Mouse (Mus musculus): Measurements from ENCODE around the gene Lcorl. TPM values are rescaled to one million over a fixed set of nuclear protein-coding genes. Genes with fewer than 3 reads are reported as not detected.
A peak's percentile ranks its signal among the peaks of the same experiment; 100 is the strongest.
"Not testable (repeated sequence)": the region's sequence is repeated elsewhere in the genome, so short reads cannot be mapped to it uniquely, and the experiment has no call there.

The Lcorl gene
- polyA plus RNA-seq, 1 experiment from 2014 or later: 42.7 TPM

DNA sequence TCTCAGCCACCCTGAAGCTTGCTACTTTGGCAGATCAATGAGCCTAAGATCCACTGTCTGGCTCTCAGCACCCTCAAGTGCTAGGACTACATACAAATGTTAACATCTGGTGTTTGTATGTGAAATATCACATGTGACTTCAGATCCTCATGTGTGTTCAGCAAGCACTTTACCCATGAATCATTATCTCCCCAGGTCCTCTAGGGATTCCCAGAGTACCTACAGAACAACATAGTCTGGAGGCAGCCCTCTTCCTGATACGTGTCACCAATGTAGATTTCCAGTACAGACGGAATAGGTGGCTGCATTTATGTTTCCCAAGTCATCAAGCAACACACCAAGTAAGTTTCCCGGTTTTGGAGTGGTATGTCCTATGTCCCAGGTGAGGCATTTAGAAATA, 188.6 kb downstream of the Lcorl start:
- ATAC-seq (ENCODE audit: low FRiP score, low TSS enrichment): no peak
- Histone ChIP-seq H3K36me3 (ENCODE audit: control insufficient read depth, insufficient read depth, low read length) (0 out of 2 replicates have a peak, but pooled peaks cover 3% of the 10 kb centered on the region), H3K27ac (ENCODE audit: low read depth, low read length) (peak overlapping the region; percentile 77; the same call in 1 of the 2 replicates), H3K4me3 (ENCODE audit: low read length) (peak overlapping the region; percentile 79), H3K9me3 (ENCODE audit: control insufficient read depth, low read length) (no peaks in the 10 kb centered on the region), H3K4me1 (ENCODE audit: control insufficient read depth, insufficient read depth, low read length) (peaks cover 5% of the 10 kb centered on the region; the same call in 1 of the 2 replicates), H3K27me3 (ENCODE audit: control insufficient read depth, insufficient read depth, low read length) (no peaks in the 10 kb centered on the region), H3K4me2 (replicated peaks; ENCODE audit: low read depth, low read length) (peak overlapping the region; percentile 72), H3K9ac (ENCODE audit: low read depth, low read length) (peak overlapping the region; percentile 81)
- WGBS: 0% methylated on average over 3 of the region's 3 CpGs

DNA sequence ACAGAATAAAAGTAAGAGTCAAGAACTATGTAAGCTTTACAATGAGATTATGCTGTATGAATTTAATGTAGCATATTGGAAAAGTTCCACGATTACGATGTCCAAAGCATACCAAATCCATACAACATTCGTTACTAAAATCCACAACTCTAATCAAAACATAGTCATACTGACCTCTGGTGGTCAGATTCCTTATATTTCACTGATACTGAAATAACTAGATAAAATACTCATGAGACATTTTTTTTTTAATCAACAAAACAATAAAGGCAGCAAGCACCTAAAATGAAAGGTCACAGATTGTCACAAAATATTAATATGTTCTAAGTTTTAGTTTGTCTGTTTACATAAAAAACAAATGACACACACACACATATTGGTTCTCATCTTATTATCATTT, 189.1 kb downstream of the Lcorl start:
- H3K36me3 ChIP-seq (ENCODE audit: control insufficient read depth, insufficient read depth, low read length): 0 out of 2 replicates have a peak, but pooled peaks cover 3% of the 10 kb centered on the region
- no peak for ATAC-seq (ENCODE audit: low FRiP score, low TSS enrichment)
- 33% methylated on average over 3 of the region's 3 CpGs for WGBS
- H3K4me3 ChIP-seq (ENCODE audit: low read length): no peak overlapping the region; the same call in 1 of the 2 replicates
- H3K27ac ChIP-seq (ENCODE audit: low read depth, low read length): no peak overlapping the region
- no peak overlapping the region for H3K4me2 ChIP-seq (replicated peaks; ENCODE audit: low read depth, low read length)
- no peaks in the 10 kb centered on the region for H3K27me3 ChIP-seq (ENCODE audit: control insufficient read depth, insufficient read depth, low read length)
- peaks cover 5% of the 10 kb centered on the region; the same call in 1 of the 2 replicates for H3K4me1 ChIP-seq (ENCODE audit: control insufficient read depth, insufficient read depth, low read length)
- no peaks in the 10 kb centered on the region for H3K9me3 ChIP-seq (ENCODE audit: control insufficient read depth, low read length)
- H3K9ac ChIP-seq (ENCODE audit: low read depth, low read length): no peak overlapping the region

DNA sequence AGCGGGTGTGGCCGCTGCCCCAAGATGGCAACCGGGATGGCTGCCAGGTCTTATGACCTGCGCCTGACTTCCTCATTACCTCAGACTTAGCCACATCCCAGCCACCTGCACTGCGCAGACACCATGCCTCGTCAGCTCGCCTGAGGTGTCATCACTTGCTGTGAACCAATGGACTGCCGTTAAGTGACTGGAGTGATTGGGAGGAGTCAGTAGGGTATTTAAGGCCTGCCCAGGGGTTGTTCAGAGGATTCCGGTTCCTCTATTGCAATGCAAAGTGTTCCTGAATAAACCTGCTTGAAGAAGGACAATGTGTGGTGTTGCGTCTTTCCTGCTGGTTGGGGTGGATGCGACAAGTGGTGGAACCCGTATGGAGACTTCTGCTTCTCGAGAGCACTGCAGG, 199.0 kb downstream of the Lcorl start:
- WGBS: 94% methylated on average over 13 of the region's 13 CpGs
- H3K27me3 ChIP-seq (ENCODE audit: control insufficient read depth, insufficient read depth, low read length); H3K9me3 ChIP-seq (ENCODE audit: control insufficient read depth, low read length): not testable (repeated sequence)

DNA sequence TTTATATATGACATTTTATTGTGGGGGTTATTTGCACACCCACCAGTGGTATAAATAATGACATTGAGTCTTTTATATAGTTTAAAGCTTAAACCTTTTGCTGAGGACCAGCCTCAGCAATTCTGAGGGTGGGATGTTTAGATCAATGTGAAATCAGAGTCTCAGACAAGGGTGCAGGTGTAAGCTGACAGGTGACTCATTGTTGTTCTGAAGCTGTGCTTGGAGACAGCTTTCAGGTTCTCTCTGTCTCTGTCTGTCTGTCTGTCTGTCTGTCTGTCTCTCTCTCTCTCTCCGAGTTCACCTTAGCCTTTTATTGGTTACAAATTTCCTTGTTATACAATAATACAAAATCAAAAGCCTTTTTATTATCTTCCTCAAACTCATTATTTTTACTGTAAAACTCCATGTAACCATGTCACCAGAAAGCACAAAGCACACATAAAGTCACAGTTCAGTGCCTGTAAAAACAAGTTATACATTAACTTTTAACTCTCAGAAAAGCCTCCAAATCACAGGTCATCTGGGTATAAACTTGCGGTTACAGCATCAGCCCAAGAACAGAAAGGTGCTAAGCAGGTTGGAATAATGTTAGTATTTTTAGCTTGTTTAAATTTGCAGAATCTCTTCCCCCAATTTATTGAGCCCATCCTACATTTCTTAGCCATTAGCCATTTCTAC, 206.2 kb downstream of the Lcorl start:
- Histone ChIP-seq H3K4me2 (replicated peaks; ENCODE audit: low read depth, low read length) (no peak overlapping the region), H3K27ac (ENCODE audit: low read depth, low read length) (no peak overlapping the region), H3K9ac (ENCODE audit: low read depth, low read length) (no peak overlapping the region), H3K27me3 (ENCODE audit: control insufficient read depth, insufficient read depth, low read length) (no peaks in the 10 kb centered on the region), H3K4me1 (ENCODE audit: control insufficient read depth, insufficient read depth, low read length) (no peaks in the 10 kb centered on the region), H3K9me3 (ENCODE audit: control insufficient read depth, low read length) (no peaks in the 10 kb centered on the region), H3K36me3 (ENCODE audit: control insufficient read depth, insufficient read depth, low read length) (no peaks in the 10 kb centered on the region), H3K4me3 (ENCODE audit: low read length) (no peak overlapping the region)
- ATAC-seq (ENCODE audit: low FRiP score, low TSS enrichment): no peak
- 80% methylated on average over 2 of the region's 2 CpGs for WGBS

More for the DNA sequence above, 199.0 kb downstream of the Lcorl start:
- H3K4me2 ChIP-seq (replicated peaks; ENCODE audit: low read depth, low read length); ATAC-seq (ENCODE audit: low FRiP score, low TSS enrichment); H3K4me1 ChIP-seq (ENCODE audit: control insufficient read depth, insufficient read depth, low read length); H3K27ac ChIP-seq (ENCODE audit: low read depth, low read length); H3K4me3 ChIP-seq (ENCODE audit: low read length); H3K36me3 ChIP-seq (ENCODE audit: control insufficient read depth, insufficient read depth, low read length); H3K9ac ChIP-seq (ENCODE audit: low read depth, low read length): not testable (repeated sequence)

Other genes starting within 250 kb of the Lcorl start
- 0.73 and 1.9 TPM in 2 replicates for gene Fam184b, start 218.0 kb downstream of the Lcorl start, polyA plus RNA-seq (2014; fragmentation: Nextera tagmentation; extraction: Ambion mirVana)
- gene Ncapg, start 187.7 kb downstream of the Lcorl start, polyA plus RNA-seq (2014; fragmentation: Nextera tagmentation; extraction: Ambion mirVana): 54.3 and 71.0 TPM in 2 replicates